Mouse (Mus musculus): Measurements from ENCODE around the gene Sertad2.

Sertad2 gene

DNA sequence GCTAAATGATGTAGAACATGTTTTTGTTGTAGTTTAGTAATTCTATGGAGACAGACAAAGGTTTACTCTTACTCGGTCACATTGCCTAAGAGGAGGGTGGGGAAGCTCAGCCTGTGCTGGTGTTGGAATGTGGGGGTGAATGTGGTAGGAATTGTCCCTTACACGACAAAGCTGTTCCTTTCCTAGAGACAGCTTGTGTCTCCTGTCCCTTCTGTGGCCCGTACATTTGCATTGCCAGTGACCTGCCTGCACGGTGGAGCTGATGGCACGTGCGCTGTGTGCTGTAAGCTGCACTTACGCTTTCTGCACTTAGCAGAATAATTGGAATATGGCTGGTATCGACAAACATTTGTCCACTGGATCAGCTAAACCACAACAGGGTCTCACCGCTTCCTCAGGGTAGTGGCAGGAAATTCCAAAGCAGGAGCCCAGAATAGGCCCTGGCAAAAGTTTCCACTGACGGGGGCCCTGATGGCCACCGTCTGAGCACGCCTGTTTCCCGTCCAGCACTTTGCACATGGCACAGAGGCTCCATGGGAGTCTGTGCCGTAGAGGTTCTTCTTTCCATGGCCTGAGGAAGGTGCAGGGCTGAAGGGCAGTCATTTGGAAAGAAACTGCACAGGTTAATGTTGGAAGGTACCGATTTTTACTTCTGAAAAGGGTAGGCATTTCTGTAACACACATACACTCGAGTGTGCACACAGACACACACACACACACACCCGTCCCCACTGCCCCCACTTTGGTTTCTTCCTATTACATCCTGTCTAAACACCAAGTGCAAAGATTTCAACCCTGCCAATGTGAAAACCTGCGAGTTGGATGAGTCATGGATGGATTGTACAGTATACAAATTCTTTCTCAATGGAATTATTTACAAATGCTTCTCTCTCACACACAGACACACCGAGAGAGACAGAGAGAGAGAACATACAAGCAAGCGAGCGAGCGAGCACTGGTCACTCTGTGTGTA is 51.5 kb downstream of the Sertad2 start:
- DNase-seq (ENCODE audit: low spot score) = no peak

DNA sequence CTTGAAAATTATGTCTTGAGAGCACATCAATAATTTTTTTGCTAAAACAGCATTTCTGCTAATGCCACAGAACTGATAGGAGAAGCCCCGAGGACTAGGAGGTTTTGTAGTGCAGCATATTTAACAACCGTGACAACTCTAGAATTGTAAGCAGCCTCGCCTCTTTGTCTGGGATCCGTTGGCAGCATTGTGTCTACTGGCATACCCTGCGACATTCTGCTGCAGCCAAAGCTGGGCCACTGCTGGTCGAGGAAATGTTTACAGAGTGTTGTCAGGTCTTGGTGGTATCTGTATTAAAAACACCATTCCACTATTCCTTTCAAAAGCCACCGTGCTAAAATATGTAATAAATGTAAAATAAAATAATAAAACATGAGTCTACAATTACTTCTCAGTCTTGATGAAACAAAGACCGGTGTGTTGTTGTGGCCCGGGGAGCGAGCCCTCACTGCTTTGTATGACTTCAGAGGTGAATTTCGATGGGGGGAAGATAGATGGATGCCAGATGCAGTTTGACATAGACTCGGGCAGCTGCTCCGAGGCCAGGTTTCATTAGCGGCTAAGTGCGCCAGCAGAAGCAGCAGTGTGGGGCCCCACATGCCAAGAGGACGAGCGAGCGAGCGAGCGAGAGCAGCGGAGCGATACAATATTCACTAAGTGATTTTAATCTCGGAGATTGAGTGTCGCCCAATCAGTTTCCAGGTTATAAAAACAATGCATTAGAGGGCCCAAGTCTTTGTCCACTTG is 60.2 kb downstream of the Sertad2 start:
- no peak for DNase-seq (ENCODE audit: low spot score)

DNA sequence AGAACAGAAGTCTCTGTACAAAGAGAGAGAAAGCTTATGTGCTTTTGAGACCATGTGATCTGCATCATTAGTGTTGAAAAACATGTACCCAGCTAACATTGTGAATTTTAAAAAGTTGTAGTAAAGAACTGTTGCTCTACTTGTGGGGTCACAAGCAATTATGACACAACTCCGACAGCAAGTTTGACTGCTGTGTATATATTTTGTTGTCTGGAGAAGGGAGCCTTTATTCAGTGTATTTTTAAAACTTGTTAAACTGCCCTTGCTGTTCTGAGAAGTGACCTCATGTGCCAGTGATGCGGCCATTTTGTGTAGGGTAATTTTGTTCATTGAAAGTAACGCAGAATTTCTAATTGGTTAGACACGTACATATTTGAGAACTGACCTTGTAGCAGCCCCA is 61.1 kb downstream of the Sertad2 start:
- no peak for DNase-seq (ENCODE audit: low spot score)

DNA sequence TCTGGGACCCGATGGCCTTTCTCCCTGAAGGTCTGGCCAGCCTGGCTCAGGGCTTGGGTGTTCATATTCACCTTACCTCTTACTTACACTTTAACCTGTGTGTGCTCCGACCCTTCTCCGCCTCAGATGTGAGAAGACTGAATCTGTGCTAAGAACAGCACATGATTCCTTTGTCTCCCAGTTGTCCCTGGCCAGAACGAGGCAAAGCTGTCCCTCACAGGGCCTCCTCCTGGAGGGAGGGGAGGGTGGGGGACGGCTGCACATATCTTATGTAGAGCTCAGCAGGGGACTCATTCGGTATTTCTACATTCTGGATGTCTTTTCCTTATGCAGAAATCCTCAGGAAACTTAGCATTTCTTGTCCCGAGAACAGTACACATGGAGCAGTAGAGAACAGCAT is 62.6 kb downstream of the Sertad2 start:
- DNase-seq (ENCODE audit: low spot score) = no peak

DNA sequence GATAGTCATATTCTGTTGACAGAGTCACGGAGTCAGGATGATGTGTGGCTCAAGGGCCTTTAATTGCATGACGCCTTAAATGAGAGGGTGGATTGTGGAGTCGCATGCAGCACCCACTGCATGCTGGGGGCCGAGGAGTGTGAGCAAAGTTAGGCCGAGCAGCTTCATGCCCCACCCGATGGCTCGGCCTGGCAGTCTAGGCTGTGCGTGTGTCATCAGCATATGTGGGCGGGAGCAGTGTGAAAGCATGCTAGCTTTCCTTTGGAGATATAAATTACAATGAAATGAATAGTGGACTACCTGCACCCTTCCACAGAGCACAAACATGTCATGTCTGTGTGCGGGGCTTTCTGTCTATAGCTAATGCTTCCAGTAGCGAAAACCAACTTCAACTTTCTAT is 65.4 kb downstream of the Sertad2 start:
- DNase-seq (ENCODE audit: low spot score) = no peak

DNA sequence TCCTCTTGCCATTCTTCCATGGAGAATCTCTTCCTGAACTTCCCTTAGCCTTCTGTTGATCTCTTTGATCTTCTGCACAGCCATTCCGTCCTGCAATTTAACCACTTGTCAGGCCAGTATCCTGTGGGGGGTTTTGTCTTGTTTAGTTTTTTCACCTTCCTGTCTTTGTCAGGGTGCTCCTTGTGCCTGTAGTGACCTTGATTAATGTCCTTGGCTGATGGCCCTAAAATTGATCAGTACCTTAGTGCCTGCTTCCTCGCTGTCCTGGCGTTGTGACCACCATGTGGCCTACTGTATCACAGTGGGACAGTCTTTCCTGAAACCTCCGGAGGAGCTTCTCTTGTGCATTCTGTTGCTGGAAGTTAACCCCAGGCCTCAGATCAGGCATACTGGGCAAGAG is 70.2 kb downstream of the Sertad2 start:
- DNase-seq (ENCODE audit: low spot score) = no peak

DNA sequence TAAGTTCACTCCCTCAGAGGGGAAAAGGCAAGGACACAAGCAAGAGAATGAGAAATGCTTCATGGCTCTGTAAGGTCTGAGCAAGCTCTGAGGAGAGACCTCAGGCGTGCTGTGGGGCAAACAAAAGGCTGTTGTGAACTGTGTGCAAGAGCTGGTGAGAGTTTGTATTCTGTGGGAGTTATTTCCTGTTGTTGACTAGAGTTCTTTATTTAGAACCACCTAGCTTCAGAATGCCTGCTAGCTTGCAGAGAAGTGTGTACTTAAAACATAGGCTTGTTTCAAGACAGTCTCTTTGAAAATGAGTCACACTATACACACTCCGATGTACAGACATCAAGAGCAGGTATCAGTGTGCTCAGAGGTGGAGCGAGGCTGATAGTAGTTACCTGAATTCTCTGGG is 73.0 kb downstream of the Sertad2 start:
- DNase-seq (ENCODE audit: low spot score) = no peak

DNA sequence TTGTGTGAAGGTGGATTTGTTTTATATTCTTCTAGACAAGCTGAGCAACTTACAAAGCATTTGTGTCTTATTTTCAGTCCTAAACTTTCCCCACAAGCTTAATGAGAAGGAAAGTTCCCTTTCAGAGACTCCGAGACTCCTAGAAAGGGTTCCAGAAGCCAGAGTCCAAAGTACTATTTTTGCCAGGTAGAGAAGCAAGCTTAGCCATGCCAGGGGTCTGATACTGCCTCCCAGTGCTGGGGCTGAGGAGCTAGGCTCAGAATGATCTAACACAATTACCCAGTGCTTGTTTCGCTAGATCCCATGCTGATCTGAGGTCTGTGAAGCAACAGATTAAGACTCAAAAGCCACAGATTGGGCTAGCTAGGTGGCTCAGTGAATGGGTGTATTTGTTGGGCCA is 84.1 kb downstream of the Sertad2 start:
- DNase-seq (ENCODE audit: low spot score) = no peak

DNA sequence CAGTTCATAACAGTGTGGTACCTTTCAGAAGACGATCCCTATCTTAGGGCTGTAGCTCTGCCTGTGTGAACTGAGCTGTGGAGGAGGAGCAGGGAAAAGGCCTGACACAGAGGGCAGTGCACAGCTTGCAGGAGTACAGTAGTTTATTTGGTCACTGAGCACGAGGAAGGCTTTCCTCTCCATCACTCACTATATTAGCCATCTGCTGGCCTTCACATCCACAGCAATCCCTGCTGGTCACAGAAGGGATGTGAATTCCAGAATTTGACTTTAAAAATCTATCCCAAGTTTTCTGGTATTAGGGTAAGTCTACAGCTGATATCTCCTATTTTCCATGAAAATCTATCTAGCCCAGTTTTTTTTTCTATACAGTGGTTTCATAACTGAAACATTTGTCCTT is 85.2 kb downstream of the Sertad2 start:
- no peak for DNase-seq (ENCODE audit: low spot score)

DNA sequence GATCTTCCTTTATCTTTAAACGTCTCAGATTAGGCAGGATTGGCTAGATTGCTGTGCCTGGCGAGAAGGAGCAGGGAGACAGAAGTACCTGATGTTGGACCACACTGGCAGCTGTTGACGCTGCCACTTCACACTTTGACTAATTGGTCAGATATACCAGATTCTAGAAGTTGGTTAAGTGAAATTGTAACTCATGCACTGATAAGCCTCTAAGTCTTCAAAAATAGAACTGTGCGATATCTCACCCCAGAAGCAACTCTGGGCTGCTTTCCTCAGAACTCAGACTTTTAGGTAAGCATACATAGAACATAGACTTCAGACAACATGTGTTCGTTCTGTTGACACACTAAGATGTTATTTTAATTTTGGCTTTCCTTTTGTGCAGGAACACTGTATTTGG is 86.6 kb downstream of the Sertad2 start:
- no peak for DNase-seq (ENCODE audit: low spot score)

DNA sequence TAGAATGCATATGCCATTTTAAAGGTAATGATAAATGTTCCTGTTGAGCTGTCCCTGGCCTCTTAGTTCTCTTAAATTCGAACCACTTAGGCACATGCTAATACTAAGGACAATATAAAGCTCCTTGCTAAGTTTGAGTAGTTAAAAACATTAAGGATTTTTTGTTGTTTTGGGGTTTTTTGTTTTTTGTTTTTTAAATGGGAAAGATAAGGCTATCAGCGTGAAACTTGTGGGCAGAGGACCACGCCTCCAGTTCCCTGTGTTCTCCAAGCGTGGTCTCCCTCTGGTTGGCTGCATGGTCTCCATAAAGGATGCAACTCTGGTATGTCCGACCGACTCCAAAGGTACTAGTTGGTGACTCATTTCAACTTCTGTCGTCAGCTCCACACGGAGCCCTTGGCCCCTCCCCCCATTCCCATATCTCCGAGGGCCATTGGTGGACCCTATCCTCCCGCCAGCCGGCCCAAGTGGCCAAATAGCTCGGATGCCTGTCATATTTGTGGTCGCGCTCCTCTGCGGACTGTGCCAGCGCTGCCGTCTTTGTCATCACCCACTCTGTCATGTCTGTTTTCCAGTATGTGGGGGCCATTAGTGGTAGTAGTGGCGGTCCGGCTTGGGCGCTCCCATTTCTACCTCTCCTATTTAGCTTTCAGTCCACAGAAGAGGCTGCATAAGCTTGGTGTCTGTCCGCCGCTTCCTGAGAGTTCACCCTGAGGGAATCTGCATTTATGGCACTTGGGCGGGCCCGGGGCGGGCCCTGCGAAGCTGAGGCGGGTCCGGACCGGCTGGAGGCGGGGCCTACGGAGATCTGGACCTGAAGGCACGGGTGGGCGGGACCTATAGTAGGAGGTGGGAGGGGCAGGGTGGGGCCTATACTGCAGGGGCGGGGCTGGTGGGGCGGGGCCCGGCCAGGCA is 88.2 kb downstream of the Sertad2 start:
- DNase-seq (ENCODE audit: low spot score) = peak; percentile 85

DNA sequence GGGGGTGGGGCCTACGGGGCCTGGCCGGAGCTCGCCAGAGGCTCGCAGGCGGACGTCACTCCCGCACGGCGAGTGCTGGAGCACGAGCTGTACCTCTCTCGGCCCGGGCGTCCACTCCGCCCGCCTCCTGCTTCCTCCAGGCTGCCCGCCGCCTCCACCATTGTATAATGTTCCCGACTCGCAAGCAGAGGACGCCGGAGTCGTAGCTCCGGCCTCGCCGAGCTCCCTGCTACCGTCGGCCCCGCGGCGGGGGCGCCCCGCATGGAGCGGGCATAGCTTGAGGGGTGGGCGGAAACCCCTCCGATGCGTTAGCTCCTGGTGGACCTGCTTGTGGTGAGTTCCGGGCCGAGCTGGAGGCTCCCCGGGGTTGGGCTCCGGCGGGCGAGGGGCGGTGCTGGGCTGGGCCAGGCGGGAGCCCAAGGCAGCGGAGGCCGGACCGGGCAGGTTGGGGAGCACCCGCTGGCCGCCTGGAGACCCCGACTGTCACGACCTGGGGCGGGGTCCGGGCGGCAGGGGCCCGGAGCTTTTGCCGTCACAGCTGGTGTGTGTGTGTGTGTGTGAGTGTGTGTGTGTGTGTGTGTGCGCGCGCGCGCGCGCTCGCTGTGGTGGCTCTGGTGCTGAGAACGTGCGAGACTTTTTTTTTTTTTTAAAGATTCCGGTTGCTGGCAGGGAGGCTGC is 89.0 kb downstream of the Sertad2 start:
- DNase-seq (ENCODE audit: low spot score) = peak; percentile 41

DNA sequence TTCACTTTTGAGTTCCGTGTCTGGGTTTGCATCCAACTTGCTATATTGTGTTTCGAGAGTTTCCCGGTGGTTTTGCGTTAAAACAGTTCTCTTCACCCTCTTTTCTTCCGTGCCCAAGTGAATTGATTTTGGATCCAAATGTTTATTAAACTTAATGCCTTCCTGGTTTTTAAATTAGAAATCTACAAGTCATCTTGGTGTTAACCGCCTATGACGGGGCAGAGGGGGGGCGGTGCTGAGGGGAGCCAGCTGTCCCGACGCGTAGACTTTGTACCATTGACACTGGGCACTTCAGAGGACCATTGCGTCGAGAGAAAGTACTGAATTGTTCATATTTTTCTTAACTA is 89.5 kb downstream of the Sertad2 start:
- DNase-seq (ENCODE audit: low spot score) = no peak

DNA sequence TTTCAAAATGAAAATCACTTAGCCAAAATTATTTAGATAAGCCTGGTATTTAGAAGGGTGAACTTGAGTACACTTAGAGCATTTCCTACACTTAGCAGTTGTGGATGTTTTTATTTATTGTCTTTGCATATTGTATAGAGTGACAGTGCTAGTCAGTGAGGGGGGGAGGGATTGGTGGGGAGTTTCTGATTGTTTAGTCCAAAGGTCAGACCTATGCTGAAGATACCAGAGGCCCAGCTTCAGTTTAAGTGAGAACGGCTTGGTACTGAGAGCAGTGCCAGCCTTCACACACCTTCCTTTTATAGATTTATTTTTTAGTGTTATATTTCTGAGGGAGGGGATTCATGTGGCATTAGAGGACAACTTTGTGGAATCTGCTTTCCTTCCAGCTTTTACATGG is 91.5 kb downstream of the Sertad2 start:
- no peak for DNase-seq (ENCODE audit: low spot score)

DNA sequence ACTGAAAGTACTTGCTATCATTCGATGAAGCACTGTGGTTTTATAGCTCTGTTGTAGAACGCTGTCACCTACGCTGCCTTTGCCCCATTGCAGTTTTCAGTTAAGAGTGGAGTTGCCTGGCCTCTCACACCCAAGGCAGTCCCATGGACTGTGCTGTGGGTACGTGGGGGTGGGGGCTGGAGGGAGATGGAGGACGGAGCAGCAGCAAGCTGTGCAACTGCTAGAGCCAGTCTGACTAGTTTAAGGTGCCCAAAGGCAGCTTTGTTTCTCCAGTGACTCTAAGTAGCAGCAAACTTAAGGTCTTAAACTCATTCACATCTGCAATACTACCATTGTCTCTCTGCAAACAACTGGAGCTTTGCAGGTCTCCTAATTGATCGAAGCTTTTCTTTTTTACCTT is 92.6 kb downstream of the Sertad2 start:
- no peak for DNase-seq (ENCODE audit: low spot score)

DNA sequence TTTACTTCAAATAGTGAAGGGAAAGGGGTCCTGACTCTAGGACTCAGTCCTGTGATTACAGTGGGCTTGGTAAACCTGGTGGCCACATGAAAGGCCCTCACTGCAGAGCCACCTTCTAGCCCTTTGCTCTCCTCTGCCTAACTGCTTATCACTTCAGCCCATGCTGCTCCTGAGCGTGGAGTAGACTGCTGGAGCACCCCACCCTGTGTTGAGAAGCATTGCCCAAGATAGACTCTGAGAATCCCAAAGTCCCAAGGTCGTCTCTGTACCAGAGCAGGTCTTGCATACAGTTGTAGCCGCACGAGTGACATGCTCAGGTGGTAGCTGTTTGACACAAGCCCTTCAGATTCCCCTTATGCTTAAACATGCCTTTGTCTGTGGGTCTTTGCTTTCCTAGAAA is 93.1 kb downstream of the Sertad2 start:
- DNase-seq (ENCODE audit: low spot score) = no peak

DNA sequence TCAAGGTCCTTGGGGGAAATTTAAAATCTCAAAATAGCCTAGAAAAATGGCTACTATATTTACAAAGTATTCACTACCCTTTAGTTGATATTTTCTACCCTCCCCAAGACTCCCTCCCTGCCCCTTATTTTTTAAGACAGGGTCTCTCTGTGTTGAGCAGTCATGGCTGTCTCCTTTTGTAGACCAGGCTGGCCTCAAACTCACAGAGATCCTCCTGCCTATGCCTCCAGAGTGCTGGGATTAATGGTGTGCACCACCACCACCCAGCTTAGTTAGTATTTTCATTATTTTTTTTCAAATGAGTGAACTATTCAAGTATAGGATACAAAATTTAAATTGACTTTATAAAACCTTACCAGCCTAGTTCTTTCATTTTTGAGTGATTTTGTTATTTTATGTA is 94.0 kb downstream of the Sertad2 start:
- DNase-seq (ENCODE audit: low spot score) = no peak

DNA sequence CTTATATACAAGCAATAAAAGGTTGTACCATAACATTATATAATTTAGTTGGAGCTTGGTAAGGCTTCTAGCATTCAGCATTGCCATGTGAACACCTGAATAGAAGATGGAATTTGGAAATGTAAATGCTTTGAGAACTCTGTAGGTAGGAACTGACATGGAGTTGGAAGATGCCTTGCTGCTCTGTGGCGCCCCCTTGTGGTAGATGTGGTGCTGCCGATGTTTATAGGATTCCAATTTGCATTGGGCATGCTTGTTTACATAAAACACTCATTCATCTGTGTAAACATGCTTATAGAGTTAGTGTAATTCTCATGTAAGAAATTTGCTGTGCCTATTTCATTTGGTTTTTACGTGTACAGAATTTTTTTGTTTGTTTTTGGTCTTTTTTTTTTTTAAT is 95.8 kb downstream of the Sertad2 start:
- no peak for DNase-seq (ENCODE audit: low spot score)

DNA sequence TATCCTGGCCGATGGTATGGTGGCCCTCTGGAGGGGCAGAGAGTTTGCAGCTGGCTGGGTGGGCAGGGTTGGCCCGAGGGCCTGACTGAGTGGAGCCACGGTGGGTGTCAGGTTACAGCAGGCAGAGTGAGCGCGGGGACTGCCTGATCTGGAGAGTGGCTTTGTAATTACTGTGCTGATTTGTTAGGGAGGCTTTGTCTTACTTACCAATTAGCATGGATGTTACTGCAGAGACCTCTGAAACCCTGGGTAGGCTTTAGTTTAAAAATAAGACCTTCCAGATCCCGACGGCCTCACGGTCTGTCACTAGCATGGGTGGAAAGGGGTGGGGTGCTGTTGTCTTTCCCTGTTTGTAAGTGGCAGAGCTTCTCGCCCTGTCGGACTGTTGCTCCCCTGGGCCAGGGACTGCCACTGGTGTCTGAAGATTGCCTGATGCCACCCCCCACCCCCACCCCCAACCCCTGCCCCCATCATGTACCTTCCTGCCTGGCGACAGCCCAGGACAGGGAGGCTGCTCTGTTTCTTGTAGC is 96.9 kb downstream of the Sertad2 start:
- no peak for DNase-seq (ENCODE audit: low spot score)

DNA sequence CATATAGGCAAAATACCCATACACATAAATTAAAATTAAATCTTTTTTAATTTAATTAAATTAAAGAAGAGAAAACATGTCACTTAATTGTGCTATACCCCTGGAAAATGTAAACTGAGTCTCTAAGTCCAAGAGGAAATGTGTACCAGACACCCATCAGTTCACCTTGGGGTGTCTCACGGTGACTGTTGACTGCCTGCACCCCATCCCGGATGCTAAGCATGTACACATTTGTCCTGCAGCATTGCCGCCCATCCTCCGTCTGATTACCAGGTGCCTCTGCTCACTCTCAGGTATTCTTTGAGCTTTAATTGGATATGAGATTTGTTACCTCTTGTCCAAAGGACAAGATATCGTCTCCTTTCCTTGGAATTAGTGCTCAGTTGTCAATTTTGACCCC is 99.3 kb downstream of the Sertad2 start:
- no peak for DNase-seq (ENCODE audit: low spot score)

DNA sequence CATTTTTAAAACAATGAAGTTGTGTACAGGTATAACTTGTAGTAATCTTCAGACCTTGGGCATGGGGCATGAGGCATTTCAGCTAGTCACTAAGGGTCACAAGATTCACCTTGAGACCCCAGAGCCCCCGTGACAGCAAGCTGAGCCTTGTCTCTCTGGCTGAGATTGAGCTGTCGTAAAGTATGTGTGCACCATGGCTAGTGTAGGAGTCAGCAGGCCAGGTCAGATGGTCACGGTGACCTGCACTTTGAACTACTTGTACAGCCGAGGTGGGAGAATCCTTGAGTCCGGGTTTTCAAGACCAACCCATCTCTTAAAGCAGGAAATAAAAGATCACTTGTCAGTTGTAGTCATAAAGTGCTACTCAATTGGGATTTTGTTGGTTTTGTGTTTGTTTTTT is 100.1 kb downstream of the Sertad2 start:
- no peak for DNase-seq (ENCODE audit: low spot score)

DNA sequence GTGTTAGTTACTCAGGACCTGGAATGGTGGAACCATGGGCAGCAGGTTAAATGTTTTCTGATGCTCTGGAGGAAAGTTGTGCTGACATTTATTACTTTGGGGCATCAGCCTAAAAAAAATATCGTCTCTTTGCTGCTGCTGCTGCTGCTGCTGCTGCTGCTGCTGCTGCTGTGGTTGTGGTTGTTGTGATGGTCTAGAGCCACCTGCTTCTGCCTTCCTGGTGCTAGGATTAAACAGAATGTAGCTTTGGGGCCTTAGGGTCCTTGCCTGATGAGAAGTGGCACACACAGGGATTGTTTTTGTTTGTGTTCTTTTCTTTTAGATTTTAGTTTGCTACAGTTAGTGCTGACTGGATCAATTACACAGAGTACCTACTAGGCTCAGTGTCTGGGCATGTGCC is 101.1 kb downstream of the Sertad2 start:
- DNase-seq (ENCODE audit: low spot score) = no peak

Data from urinary bladder, postnatal 10 days (tissue).